ENCODE assay signal across 8 mouse cellular contexts in genomic region chr17:12916588-12917380, GRCm38 (mm10). TPM values are rescaled to one million over a fixed set of nuclear protein-coding genes. Genes with fewer than 3 reads are reported as not detected.
DNase-seq lines count a peak whose midpoint lies in the region; ATAC-seq lines count a peak whose summit lies in the region.

No protein-coding gene starts in this region.

- no peaks in the 10 kb centered on the region for H3K27me3 ChIP-seq in forebrain, embryonic 11.5 days (ENCODE audit: control insufficient read depth, insufficient read depth, low read length)

- peak overlapping the region; percentile 74 for H3K4me2 ChIP-seq in forebrain, embryonic 11.5 days (ENCODE audit: low read depth, low read length, severe bottlenecking)

- no peak for DNase-seq in frontal cortex, postnatal 14 days (ENCODE audit: low spot score in 2 of 2)
- peak; percentile 55 for DNase-seq in urinary bladder, postnatal 14 days (ENCODE audit: low spot score)
- DNase-seq in urinary bladder, adult 2 months (ENCODE audit: low spot score) = no peak
- DNase-seq in forebrain, embryonic 11.5 days (ENCODE audit: low spot score) = no peak
- DNase-seq in left cerebral cortex, postnatal 14 days (ENCODE audit: low spot score in 2 of 2) = peak; percentile 38 to 56
- DNase-seq in mesoderm, embryonic 11.5 days (ENCODE audit: low read depth, low spot score) = peak; percentile 41
- peak; percentile 73 for DNase-seq in testis, postnatal 10 days (ENCODE audit: low spot score)

- peak; percentile 38 for ATAC-seq in frontal cortex, adult (ENCODE audit: low TSS enrichment)
- ATAC-seq in forebrain, embryonic 11.5 days (replicated peaks; ENCODE audit: low FRiP score) = peak; percentile 68

- intact Hi-C loops in left cerebral cortex, postnatal 14 days (cut with DNase I) = loop anchor here (2.0 kb wide), 1 partner anchor 44 kb away; the partner anchor contains the start of gene Acat2

- WGBS in forebrain, embryonic 11.5 days = under 1% methylated on average over 40 of the region's 40 CpGs

- peak overlapping the region; percentile 96 for H3K9ac ChIP-seq in forebrain, embryonic 11.5 days (ENCODE audit: low read length)

- no peaks in the 10 kb centered on the region for H3K9me3 ChIP-seq in forebrain, embryonic 11.5 days (ENCODE audit: control insufficient read depth, low read length)

- peaks cover 23% of the 10 kb centered on the region; the same call in 1 of the 2 replicates for H3K36me3 ChIP-seq in forebrain, embryonic 11.5 days (ENCODE audit: control insufficient read depth, insufficient read depth, low read length)

- peak overlapping the region; percentile 80 for H3K4me3 ChIP-seq in forebrain, embryonic 11.5 days (ENCODE audit: low read depth, low read length)

- peak overlapping the region; percentile 78 for H3K27ac ChIP-seq in forebrain, embryonic 11.5 days (ENCODE audit: low read depth, low read length)

- H3K4me1 ChIP-seq in forebrain, embryonic 11.5 days (replicated peaks; ENCODE audit: control insufficient read depth, insufficient read depth, low read length) = peaks cover 2% of the 10 kb centered on the region; the same call in 1 of the 2 replicates

RNA-seq across cellular contexts. Expression of gene Mrpl18, which starts 0.6 kb away (rescaled TPM):
- 57.0 and 59.1 TPM in 2 replicates for polyA plus RNA-seq in urinary bladder, adult 2 months (2012; rRNA removed)
- 172 and 187 TPM in 2 replicates for polyA plus RNA-seq in forebrain, embryonic 11.5 days (2014; fragmentation: Nextera tagmentation; extraction: Ambion mirVana)
- 10 to 100 TPM; 55.1 to 58.4 TPM for total RNA-seq in left cerebral cortex, postnatal 14 days (2021)

RNA-seq across cellular contexts. Expression of gene Tcp1, which starts 1.3 kb away (rescaled TPM):
- polyA plus RNA-seq in urinary bladder, adult 2 months (2012; rRNA removed) = 152 and 176 TPM in 2 replicates
- polyA plus RNA-seq in forebrain, embryonic 11.5 days (2014; fragmentation: Nextera tagmentation; extraction: Ambion mirVana) = 497 and 535 TPM in 2 replicates
- total RNA-seq in left cerebral cortex, postnatal 14 days (2021) = 100 to 1,000 TPM; 204 to 211 TPM

RNA-seq across cellular contexts. Expression of gene Pnldc1, which starts 6.8 kb away (rescaled TPM):
- 0.60 and 1.3 TPM in 2 replicates for polyA plus RNA-seq in urinary bladder, adult 2 months (2012; rRNA removed)
- 1.8 and 2.3 TPM in 2 replicates for polyA plus RNA-seq in forebrain, embryonic 11.5 days (2014; fragmentation: Nextera tagmentation; extraction: Ambion mirVana)
- 1 to 10 TPM; 1.8 to 5.8 TPM for total RNA-seq in left cerebral cortex, postnatal 14 days (2021)

RNA-seq across cellular contexts. Expression of gene Acat3, which starts 23.6 kb away (rescaled TPM):
- 0.37 and 0.41 TPM in 2 replicates for polyA plus RNA-seq in urinary bladder, adult 2 months (2012; rRNA removed)
- polyA plus RNA-seq in forebrain, embryonic 11.5 days (2014; fragmentation: Nextera tagmentation; extraction: Ambion mirVana) = 0.87 and 1.3 TPM in 2 replicates
- 1 to 10 TPM; 2.1 to 2.9 TPM for total RNA-seq in left cerebral cortex, postnatal 14 days (2021)

RNA-seq across cellular contexts. Expression of gene Mrgprh, which starts 41.0 kb away (rescaled TPM):
- polyA plus RNA-seq in urinary bladder, adult 2 months (2012; rRNA removed) = 0.30 and 0.41 TPM in 2 replicates
- polyA plus RNA-seq in forebrain, embryonic 11.5 days (2014; fragmentation: Nextera tagmentation; extraction: Ambion mirVana) = not detected in 2 replicates
- total RNA-seq in left cerebral cortex, postnatal 14 days (2021) = under 1 TPM; 0.29 to 0.44 TPM

Comparison
In these comparisons a context has a peak if more than half of its experiments do, and no peak if none do; other contexts are left out.
1. DNase-seq: peak in urinary bladder, postnatal 14 days (single experiment), left cerebral cortex, postnatal 14 days (2 of 2), mesoderm, embryonic 11.5 days (single experiment) and testis, postnatal 10 days (single experiment); none in frontal cortex, postnatal 14 days (0 of 2), urinary bladder, adult 2 months (single experiment) and forebrain, embryonic 11.5 days (single experiment).